Mouse (Mus musculus) thymus, adult 2 months (tissue): ENCODE results near the gene Rpl36al. TPM values are rescaled to one million over a fixed set of nuclear protein-coding genes. Genes with fewer than 3 reads are reported as not detected.
A peak's percentile ranks its signal among the peaks of the same experiment; 100 is the strongest.

ENCODE experiments used
- DNase-seq: peaks from one replicate; pipeline ENCODE4 v3.0.0; 2021
- H3K27ac ChIP-seq: fragments of 200-500 bp; 2 replicates; pipeline ENCODE4 v1.5.1; 2012; ENCODE audit warnings: low read length, control low read depth; ENCODE audit not compliant: control insufficient read depth, insufficient read depth
- H3K27me3 ChIP-seq: fragments of 200-500 bp; 2 replicates; pipeline ENCODE4 v1.6.1; 2012; ENCODE audit warnings: mild to moderate bottlenecking, low read length, moderate library complexity, mixed read lengths; ENCODE audit not compliant: control insufficient read depth, insufficient read depth
- H3K36me3 ChIP-seq: fragments of 200-500 bp; 2 replicates; pipeline ENCODE4 v1.6.1; 2012; ENCODE audit warnings: mild to moderate bottlenecking, low read length, moderate library complexity; ENCODE audit not compliant: control insufficient read depth, insufficient read depth
- H3K4me1 ChIP-seq: fragments of 200-500 bp; replicated peaks from 2 replicates; pipeline ENCODE4 v1.6.1; 2012; ENCODE audit warnings: low read length; ENCODE audit not compliant: control insufficient read depth, insufficient read depth
- H3K4me3 ChIP-seq: fragments of 200-500 bp; 2 replicates; pipeline ENCODE4 v1.5.1; 2012; ENCODE audit warnings: mild to moderate bottlenecking, low read length, control low read depth, moderate library complexity; ENCODE audit not compliant: control insufficient read depth, insufficient read depth
- CTCF ChIP-seq: fragments of 200-500 bp; IDR thresholded peaks from 2 replicates; pipeline ENCODE4 v1.5.1; 2012; ENCODE audit warnings: mild to moderate bottlenecking, control low read depth, low read length, moderate library complexity, borderline replicate concordance; ENCODE audit not compliant: control insufficient read depth, poor library complexity, insufficient read depth; ENCODE audit errors: extremely low read depth
- POLR2A ChIP-seq: fragments of 200-500 bp; IDR thresholded peaks from 2 replicates; pipeline ENCODE4 v1.6.1; 2012; ENCODE audit warnings: mild to moderate bottlenecking, low read length, control low read depth, moderate library complexity; ENCODE audit not compliant: control insufficient read depth, poor library complexity, insufficient read depth; ENCODE audit errors: extremely low read depth
- WGBS: fragments of 180-500 bp; shearing (Covaris S2); methylation state at CpG from one replicate; pipeline ENCODE4 v1.1.7; 2018; 5-methylcytosine and 5-hydroxymethylcytosine counted together
- polyA plus RNA-seq: library from polyadenylated mRNA; depleted of rRNA; stranded (reverse); fragments of >200 nt; gene quantifications from 2 replicates; pipeline ENCODE4 v1.2.3, GENCODE M21; 2012

The Rpl36al gene
- polyA plus RNA-seq, 1 experiment, result 166 TPM

DNA sequence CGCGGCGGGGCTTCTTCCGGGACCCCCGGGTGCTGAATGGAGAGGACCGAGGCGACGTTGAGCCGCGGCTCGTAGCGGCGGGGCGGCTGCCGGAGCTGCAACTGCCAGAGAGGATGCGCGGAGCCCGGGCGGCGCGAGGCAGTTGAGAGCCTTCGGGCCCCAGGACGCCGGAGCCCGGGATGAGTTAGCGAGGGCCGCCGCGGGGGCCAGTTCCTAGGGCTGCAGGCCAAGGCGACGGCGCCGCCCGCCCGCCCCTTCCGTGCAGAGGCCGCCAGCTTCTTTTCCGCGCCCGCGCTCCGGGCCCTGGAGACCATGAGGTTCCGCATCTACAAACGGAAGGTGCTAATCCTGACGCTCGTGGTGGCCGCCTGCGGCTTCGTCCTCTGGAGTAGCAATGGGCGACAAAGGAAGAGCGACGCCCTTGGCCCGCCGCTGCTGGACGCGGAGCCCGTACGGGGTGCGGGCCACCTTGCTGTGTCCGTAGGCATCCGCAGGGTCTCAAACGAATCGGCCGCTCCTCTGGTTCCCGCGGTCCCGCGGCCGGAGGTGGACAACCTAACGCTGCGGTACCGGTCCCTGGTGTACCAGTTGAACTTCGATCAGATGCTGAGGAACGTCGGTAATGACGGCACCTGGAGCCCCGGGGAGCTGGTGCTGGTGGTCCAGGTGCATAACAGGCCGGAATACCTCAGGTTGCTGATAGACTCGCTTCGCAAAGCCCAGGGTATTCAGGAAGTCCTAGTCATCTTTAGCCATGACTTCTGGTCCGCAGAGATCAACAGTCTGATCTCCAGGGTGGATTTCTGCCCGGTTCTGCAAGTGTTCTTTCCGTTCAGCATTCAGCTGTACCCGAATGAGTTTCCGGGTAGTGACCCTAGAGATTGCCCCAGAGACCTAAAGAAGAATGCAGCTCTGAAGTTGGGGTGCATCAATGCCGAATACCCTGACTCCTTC, 736 bp upstream of the Rpl36al start:
- whole genome bisulfite sequencing, result under 1% methylated on average over 85 of the region's 86 CpGs
- no peak for DNase-seq
- no peak for TF ChIP-seq POLR2A
- no peak for TF ChIP-seq CTCF

DNA sequence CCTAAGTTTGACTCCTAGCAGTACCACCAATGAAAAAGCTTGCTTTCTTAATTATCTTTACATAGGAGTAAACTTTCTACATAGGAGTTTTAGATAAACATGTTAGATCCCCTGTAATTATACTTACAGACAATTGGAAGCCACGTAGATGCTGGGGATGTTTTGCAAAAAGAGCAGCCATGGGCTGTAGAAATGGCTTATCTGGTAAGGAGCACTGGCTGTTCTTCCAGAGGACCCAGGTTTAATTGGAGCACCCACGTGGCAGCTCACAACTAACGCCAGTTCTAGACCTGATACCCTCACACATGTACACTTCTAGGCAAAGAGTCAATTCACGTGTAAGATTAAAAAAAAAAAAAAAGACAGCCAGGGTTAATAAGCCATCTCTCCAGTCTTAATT, 2.1 kb downstream of the Rpl36al start:
- 95% methylated on average over 4 of the region's 4 CpGs for WGBS
- H3K36me3 ChIP-seq, result peaks cover 4% of the 10 kb centered on the region
- no peak overlapping the region for H3K4me3 ChIP-seq
- H3K4me1 ChIP-seq, result peaks cover 10% of the 10 kb centered on the region; the same call in 1 of the 2 replicates
- no peak for DNase-seq
- no peaks in the 10 kb centered on the region for H3K27me3 ChIP-seq
- H3K27ac ChIP-seq, result no peak overlapping the region
- TF ChIP-seq POLR2A (no peak), CTCF (no peak)

More for the DNA sequence above, 736 bp upstream of the Rpl36al start:
- peak overlapping the region; percentile 51; the same call in 1 of the 2 replicates for H3K27ac ChIP-seq
- H3K27me3 ChIP-seq, result no peaks in the 10 kb centered on the region
- peak overlapping the region; percentile 97 for H3K4me3 ChIP-seq
- peaks cover 10% of the 10 kb centered on the region for H3K36me3 ChIP-seq
- peaks cover 10% of the 10 kb centered on the region; the same call in 1 of the 2 replicates for H3K4me1 ChIP-seq

DNA sequence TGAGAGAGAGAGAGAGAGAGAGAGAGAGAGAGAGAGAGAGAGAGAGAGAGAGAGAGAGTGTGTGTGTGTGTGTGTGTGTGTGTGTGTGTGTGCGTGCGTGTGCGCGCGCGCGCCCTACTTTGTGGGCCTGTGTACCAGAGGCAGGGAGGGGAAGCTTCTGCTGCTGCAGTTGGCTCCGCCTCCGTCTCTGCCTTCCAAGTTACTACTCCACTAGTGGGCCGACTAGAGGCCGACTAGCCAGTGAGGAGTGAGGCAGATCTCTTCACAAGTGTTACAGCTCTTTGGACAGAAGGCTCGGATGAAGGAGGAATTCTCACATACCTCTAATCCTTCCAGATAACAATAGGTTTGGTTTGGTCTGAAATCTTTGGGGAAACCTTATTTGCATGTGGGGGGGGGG, 4.5 kb downstream of the Rpl36al start:
- no peak overlapping the region for H3K4me3 ChIP-seq
- peaks cover 9% of the 10 kb centered on the region for H3K36me3 ChIP-seq
- TF ChIP-seq CTCF, result no peak
- TF ChIP-seq POLR2A, result no peak
- no peak overlapping the region for H3K27ac ChIP-seq
- H3K4me1 ChIP-seq, result peaks cover 4% of the 10 kb centered on the region; the same call in 1 of the 2 replicates
- 95% methylated on average over 12 of the region's 12 CpGs for WGBS
- DNase-seq, result no peak
- no peaks in the 10 kb centered on the region for H3K27me3 ChIP-seq

DNA sequence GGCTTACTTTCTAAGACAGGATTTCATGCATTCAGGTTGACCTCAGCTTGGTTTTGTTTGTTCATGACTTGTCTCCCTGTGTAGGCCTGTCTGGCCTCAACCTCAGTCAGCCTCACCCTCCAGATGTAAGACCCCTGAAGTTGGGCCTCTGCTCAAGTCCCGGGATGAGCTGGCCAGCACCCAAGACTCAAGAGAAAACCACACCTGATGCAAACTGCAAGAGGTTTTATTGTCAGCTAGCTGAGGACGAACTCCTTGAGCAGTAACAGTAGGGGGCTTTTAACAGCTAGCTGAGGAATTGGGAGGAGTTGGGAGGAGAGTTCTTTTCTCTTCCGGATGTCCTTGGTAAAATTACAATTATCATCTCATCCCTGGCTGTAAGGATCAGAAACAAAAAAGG, 6.4 kb downstream of the Rpl36al start:
- DNase-seq, result no peak
- Histone ChIP-seq H3K4me1 (no peaks in the 10 kb centered on the region), H3K4me3 (no peak overlapping the region), H3K27ac (no peak overlapping the region), H3K36me3 (peaks cover 9% of the 10 kb centered on the region), H3K27me3 (no peaks in the 10 kb centered on the region)
- no peak for TF ChIP-seq CTCF
- TF ChIP-seq POLR2A, result no peak
- 89% methylated on average over 3 of the region's 3 CpGs for WGBS

DNA sequence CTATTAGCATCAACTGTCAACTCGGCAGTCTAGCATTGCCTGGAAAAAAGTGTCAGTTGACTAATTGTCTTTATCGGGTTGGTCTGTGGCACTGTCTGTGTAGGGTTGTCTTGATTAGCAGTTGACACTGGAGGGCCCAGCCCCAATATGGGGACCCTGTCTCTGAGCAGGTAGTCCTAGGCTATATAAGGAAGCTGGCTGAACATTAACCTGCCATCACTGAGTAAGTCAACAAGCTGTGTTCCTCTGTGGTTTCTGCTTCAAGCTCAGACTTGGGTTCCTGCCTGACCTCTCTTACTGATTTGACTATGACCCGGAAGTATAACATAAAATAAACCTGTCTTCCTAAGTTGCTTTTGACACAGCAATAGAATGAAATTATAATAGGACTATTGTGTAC, 7.9 kb downstream of the Rpl36al start:
- DNase-seq, result no peak
- 98% methylated on average over 3 of the region's 3 CpGs for WGBS

DNA sequence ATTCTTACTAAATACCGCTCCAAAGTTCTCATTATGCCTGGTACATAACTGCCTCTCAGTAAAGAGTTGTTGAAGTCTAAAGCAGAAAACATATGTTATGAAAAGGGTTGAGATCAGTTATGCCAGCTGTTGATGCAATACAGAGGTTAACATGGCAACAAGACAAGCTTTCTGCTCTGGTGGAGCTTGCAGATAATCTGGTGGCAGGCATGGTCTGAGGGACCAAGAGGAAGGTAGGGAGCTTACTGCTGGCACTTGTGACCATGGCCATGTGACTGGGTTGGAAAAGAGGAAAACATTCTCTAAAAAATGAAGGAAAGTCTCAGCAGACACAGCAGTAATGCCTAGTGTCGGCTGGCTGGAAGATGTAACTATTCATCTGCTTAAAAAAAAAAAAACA, 12.6 kb downstream of the Rpl36al start:
- DNase-seq, result no peak
- H3K27me3 ChIP-seq, result no peaks in the 10 kb centered on the region
- peaks cover 5% of the 10 kb centered on the region; the same call in 1 of the 2 replicates for H3K4me1 ChIP-seq
- WGBS, result 99% methylated on average over 2 of the region's 2 CpGs
- H3K27ac ChIP-seq, result no peak overlapping the region
- TF ChIP-seq POLR2A (no peak), CTCF (no peak)
- H3K4me3 ChIP-seq, result no peak overlapping the region
- 0 out of 2 replicates have a peak, but pooled peaks cover 6% of the 10 kb centered on the region for H3K36me3 ChIP-seq

More for the DNA sequence above, 7.9 kb downstream of the Rpl36al start:
- no peak for TF ChIP-seq CTCF
- no peak for TF ChIP-seq POLR2A
- Histone ChIP-seq H3K27me3 (no peaks in the 10 kb centered on the region), H3K36me3 (0 out of 2 replicates have a peak, but pooled peaks cover 6% of the 10 kb centered on the region), H3K27ac (no peak overlapping the region), H3K4me3 (no peak overlapping the region), H3K4me1 (no peaks in the 10 kb centered on the region)
